Mouse (Mus musculus) frontal cortex, adult 2 months (tissue): ENCODE results near the gene Cdh5. TPM values are rescaled to one million over a fixed set of nuclear protein-coding genes. Genes with fewer than 3 reads are reported as not detected.

Source experiments
- DNase-seq, 2 experiments: peaks; one replicate each; pipeline ENCODE4 v3.0.0; 2022; ENCODE audit warnings: low spot score in 1 of 2; ENCODE audit errors: extremely low spot score in 1 of 2
- polyA plus RNA-seq: library from polyadenylated mRNA; depleted of rRNA; stranded (reverse); fragments of >200 nt; gene quantifications from 2 replicates; pipeline ENCODE4 v1.2.3, GENCODE M21; 2012

Gene Cdh5
- polyA plus RNA-seq, 1 experiment: 13.8 TPM

DNA sequence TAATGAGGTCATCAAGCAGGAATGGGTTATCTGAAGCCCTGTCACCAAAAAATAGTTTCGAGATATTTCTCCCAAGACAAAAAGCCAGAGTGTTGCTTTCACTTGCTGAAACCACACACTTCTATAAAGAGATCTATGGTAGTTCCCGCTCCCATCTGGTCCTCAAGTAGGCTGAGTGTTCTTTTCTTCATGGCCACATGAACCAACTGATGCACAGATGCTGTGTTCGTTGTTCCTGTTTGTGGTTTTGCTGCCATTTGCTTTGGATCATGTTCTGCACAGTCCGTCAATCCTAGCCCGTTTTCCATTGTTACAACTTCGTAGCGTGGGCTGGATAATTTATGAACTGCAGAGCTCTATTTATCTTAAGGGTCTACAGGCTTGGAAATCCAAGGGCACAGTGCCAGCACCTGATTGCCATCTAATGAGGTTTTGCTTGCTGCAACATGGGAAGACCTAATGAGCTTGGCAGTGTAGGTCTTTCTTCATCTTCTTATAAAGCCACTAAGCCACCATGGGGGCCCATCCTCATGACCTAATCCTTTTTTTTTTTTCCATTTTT lies 30.1 kb downstream of the Cdh5 start:
- DNase-seq: no peak

- DNase-seq: no peak
These were observed 33.1 kb downstream of the Cdh5 start for GRCm38 (mm10) chr8:104134521-104134920.

- no peak for DNase-seq
These were observed 34.9 kb downstream of the Cdh5 start for GRCm38 (mm10) chr8:104136277-104136676.

DNA sequence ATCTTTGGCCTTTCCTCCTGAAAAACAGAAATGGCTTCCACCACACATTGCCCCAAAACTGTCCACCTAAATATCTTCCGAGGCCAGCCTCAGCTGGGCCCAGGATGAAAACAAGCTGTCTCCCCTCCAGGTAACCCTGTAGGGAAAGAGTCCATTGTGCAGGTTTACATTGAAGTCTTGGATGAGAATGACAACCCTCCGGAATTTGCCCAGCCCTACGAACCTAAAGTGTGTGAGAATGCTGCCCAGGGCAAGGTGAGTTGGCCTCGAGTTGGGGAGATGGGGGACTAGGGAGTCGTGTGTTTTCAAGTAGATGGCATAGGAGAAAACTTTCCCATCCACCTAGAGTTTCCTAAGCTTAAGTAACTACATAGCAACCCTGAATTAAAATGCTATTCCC lies 36.2 kb downstream of the Cdh5 start:
- no peak for DNase-seq

GRCm38 (mm10) chr8:104140611-104141010 lies 39.2 kb downstream of the Cdh5 start:
- DNase-seq: no peak

DNA sequence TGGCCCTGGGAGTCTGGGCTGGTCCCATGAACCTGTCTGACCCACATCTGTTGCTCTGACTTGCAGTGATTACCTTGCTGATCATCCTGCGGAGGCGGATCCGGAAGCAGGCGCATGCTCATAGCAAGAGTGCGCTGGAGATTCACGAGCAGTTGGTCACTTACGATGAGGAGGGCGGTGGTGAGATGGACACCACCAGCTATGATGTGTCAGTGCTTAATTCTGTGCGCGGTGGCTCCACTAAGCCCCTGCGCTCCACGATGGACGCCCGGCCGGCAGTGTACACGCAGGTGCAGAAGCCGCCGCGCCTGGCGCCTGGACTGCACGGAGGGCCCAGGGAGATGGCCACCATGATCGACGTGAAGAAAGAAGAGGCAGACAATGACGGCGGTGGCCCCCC lies 41.0 kb downstream of the Cdh5 start:
- DNase-seq: no peak

GRCm38 (mm10) chr8:104143379-104143778 lies 42.0 kb downstream of the Cdh5 start:
- DNase-seq: no peak

DNA sequence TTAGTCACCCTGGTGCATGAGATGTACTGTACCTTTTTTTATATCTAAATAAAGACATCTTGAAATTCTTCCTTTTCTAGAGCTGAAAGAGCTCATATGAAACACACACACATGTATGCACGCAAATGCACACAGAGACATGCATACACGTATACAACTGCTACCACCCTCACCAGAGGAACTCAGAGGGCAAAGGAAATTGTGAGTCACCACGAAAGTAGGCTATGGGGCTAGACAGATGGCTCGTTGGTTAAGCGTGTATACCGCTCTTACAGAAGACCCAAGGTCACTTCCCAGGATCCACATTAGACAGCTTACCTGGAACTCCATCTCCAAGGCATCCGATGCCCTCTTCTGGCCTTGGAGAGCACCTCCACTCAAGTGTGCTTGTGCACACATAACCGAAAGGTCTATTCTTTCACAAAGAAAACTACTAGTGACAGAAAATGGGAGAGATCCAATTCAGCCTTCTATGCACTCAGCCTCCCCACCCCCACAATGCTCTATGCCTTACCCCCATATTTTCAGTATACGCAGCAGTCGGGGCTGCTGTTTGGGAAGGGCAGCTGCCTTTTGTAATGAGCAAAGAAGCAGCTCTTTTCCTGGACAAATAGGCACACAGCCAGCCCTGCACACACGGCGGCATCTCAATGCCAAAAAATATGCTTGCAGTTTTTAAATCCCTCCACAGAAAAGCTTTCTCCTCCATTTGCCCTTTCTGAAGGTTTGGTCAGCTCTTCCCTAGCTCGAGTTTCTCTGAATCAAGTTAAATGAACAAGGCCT lies 43.2 kb downstream of the Cdh5 start:
- DNase-seq: no peak

- DNase-seq: peak; percentile 41 to 95
These were observed 44.7 kb downstream of the Cdh5 start for GRCm38 (mm10) chr8:104145981-104146689.

- no peak for DNase-seq
These were observed 45.5 kb downstream of the Cdh5 start for GRCm38 (mm10) chr8:104146717-104147494.

DNA sequence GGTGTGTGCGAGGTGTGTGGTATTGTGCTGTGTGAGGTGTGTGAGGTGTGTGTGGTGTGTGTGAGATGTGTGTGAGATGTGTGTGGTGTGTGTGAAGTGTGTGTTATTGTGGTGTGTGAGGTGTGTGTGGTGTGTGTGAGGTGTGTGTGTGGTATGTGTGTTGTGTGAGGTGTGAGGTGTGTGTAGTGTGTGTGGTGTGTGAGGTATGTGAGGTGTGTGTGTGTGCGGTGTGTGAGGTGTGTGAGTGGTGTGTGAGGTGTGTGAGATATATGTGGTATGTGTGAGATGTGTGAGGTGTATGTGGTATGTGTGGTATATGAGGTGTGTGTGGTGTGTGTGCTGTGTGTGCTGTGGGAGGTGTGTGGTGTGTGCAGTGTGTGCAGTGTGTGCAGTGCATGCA lies 46.5 kb downstream of the Cdh5 start:
- no peak for DNase-seq

- DNase-seq: no peak
These were observed 59.3 kb downstream of the Cdh5 start for GRCm38 (mm10) chr8:104160731-104161130.

DNA sequence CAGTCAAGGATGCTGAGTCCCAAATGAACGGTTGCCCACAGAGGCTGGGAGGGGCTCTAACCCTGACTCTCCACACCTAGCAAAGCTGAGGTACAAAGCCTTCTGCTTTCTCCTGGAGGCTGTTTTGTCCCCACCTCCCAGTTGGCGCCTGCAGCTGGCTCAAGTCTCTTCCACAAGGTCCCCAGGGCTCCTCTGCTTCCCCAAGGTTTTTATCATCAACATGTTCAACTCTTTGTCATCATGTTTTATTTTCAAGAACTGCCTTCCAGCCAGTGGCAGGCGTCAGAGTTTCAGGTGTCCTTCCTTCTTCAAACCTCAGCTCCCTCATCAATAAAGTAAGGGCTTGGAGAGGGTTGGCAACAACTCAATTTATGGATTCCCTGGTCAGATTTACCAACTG lies 68.0 kb downstream of the Cdh5 start:
- no peak for DNase-seq

DNA sequence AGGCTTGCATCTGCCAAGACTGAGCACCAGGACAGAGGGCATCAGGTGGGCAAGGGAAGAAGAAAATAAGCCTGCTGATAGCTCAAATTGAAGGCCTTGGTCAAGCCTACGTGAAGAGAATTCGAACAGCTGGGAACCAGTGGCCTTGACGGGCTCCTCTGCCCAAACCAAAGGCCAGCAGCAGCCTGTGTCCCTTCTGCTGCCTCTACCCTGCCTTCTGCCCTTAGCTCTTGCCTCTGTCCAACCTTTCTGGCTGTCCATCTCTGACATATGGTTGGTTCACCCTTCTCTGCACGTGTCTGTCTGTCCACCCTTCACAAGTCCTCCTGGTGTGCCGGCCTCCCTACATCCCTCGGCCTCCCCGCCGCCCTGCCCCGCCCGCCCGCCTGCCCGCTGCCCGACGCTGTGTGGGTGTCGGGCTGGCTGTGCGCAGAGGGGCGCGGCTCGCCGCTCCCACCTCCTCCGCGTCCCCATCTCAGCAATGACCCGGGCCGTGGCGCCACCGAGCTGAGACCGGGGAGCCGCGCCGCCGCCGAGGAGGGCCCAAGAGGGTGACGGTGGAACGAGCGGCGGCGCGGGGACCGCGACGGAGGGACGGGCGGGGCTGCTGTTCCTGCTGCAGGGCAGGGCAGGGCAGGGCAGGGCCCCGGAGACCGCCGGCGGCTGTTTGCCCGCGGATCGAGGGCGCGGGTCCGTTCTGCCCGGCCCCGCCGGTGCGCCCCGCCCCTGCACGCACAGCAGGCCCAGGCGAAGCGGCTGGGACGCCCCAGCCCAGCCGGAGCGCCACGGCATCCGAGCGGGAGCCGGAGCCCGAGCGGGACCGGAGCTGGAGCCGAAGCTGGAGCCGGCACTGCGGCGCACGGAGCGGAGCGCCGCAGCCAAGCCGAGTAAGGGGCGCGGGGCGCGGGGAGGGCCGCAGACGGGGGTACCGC lies 69.0 kb downstream of the Cdh5 start, which contains the start of gene Bean1:
Bean1 (plus strand) TSS at position 325 of the 932 bp plus-strand sequence.
- DNase-seq: peak in 1 of 2 experiments; percentile 23

- DNase-seq: no peak
These were observed 69.7 kb downstream of the Cdh5 start for GRCm38 (mm10) chr8:104171050-104171620.

- no peak for DNase-seq
These were observed 71.0 kb downstream of the Cdh5 start for GRCm38 (mm10) chr8:104172420-104172819.

- no peak for DNase-seq
These were observed 74.6 kb downstream of the Cdh5 start for GRCm38 (mm10) chr8:104175848-104176527.

- DNase-seq: peak in 1 of 2 experiments; percentile 44
These were observed 75.6 kb downstream of the Cdh5 start for GRCm38 (mm10) chr8:104177054-104177453.

- no peak for DNase-seq
These were observed 83.5 kb downstream of the Cdh5 start for GRCm38 (mm10) chr8:104184905-104185304.
